Mouse (Mus musculus) G1E (cell line): ENCODE measurements at regions not wholly inside any gene's neighbourhood (a gene's known extent, or its start where the extent isn't known, plus 50 kb on each side); places are given as distances from the start of the nearest gene placed in this dataset.

Source experiments
- CTCF ChIP-seq: IDR thresholded peaks from 2 replicates; pipeline ENCODE4 v1.5.1; 2012; ENCODE audit warnings: low read depth, low read length, inconsistent platforms, mixed read lengths
- GATA1 ChIP-seq: IDR thresholded peaks from 2 replicates; pipeline ENCODE4 v1.6.1; 2012; ENCODE audit warnings: borderline replicate concordance, low read length, inconsistent platforms, mixed read lengths
- POLR2AphosphoS5 ChIP-seq: IDR thresholded peaks from 2 replicates; pipeline ENCODE4 v1.6.1; 2012; ENCODE audit warnings: low read depth, low read length, inconsistent platforms; ENCODE audit not compliant: insufficient replicate concordance

- no peak for TF ChIP-seq CTCF
- no peak for TF ChIP-seq POLR2AphosphoS5
- TF ChIP-seq GATA1 = no peak
Observed at GRCm38 (mm10) chr6:31274236-31274635, 124.3 kb upstream of the Mkln1 start.
